Mouse (Mus musculus): ENCODE data around the gene Itpr1. TPM values are rescaled to one million over a fixed set of nuclear protein-coding genes. Genes with fewer than 3 reads are reported as not detected.

Gene Itpr1
- polyA plus RNA-seq, 1 experiment from 2014 or later, result 22.4 TPM

DNA sequence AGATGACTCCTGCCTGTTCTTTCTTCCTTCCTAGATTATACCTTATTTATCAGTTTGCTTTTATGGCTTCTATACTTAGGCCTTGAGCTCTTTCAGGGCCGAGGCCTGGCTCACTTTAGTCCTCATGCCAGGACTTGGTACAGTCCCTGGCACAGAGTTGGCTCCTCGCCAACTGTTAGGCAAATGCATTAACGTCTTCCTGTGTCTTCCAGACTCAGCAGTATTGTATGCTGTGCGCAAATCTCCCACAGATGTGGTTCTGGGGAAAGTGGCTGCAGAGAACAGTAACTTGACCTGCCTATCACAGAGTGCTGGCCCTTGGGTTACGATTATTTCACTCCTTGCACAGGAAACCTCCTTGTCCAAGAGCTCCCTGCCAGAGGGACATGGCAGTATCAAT is 27.9 kb downstream of the Itpr1 start:
- 52% methylated on average over 5 of the region's 5 CpGs for WGBS
- ATAC-seq (ENCODE audit: low FRiP score, low TSS enrichment), result no peak
- Histone ChIP-seq H3K4me2 (replicated peaks; ENCODE audit: low read depth, low read length) (no peak overlapping the region), H3K36me3 (ENCODE audit: control insufficient read depth, insufficient read depth, low read length) (no peaks in the 10 kb centered on the region; the same call in 1 of the 2 replicates), H3K4me3 (ENCODE audit: low read length) (no peak overlapping the region), H3K27me3 (ENCODE audit: control insufficient read depth, insufficient read depth, low read length) (no peaks in the 10 kb centered on the region), H3K9ac (ENCODE audit: low read depth, low read length) (no peak overlapping the region), H3K27ac (ENCODE audit: low read depth, low read length) (no peak overlapping the region), H3K4me1 (ENCODE audit: control insufficient read depth, insufficient read depth, low read length) (peaks cover 21% of the 10 kb centered on the region), H3K9me3 (ENCODE audit: control insufficient read depth, low read length) (no peaks in the 10 kb centered on the region)

DNA sequence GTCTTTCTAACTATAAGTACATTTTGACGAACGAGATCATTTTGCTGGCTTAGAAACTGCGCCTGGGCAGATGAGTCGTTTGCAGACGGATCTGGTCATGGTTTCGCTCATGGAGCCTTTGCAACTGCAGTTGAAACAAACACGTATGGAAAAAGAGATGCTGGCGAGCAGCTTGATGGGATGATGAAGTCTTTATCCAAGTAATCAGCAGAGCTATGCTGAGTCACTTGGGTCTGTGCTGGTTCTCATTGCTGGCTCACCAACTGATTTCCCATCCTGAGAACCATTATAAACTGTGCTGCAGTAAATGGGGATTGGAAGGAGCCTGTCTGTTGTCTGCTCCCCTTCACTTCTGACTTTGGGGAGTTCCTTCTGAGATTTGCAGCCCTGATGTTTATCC is 31.7 kb downstream of the Itpr1 start:
- 94% methylated on average over 8 of the region's 8 CpGs for WGBS
- Histone ChIP-seq H3K27me3 (ENCODE audit: control insufficient read depth, insufficient read depth, low read length) (no peaks in the 10 kb centered on the region), H3K9ac (ENCODE audit: low read depth, low read length) (no peak overlapping the region), H3K4me3 (ENCODE audit: low read length) (no peak overlapping the region), H3K36me3 (ENCODE audit: control insufficient read depth, insufficient read depth, low read length) (no peaks in the 10 kb centered on the region; the same call in 1 of the 2 replicates), H3K9me3 (ENCODE audit: control insufficient read depth, low read length) (no peaks in the 10 kb centered on the region), H3K4me1 (ENCODE audit: control insufficient read depth, insufficient read depth, low read length) (peaks cover 11% of the 10 kb centered on the region), H3K4me2 (replicated peaks; ENCODE audit: low read depth, low read length) (no peak overlapping the region), H3K27ac (ENCODE audit: low read depth, low read length) (no peak overlapping the region)
- no peak for ATAC-seq (ENCODE audit: low FRiP score, low TSS enrichment)

DNA sequence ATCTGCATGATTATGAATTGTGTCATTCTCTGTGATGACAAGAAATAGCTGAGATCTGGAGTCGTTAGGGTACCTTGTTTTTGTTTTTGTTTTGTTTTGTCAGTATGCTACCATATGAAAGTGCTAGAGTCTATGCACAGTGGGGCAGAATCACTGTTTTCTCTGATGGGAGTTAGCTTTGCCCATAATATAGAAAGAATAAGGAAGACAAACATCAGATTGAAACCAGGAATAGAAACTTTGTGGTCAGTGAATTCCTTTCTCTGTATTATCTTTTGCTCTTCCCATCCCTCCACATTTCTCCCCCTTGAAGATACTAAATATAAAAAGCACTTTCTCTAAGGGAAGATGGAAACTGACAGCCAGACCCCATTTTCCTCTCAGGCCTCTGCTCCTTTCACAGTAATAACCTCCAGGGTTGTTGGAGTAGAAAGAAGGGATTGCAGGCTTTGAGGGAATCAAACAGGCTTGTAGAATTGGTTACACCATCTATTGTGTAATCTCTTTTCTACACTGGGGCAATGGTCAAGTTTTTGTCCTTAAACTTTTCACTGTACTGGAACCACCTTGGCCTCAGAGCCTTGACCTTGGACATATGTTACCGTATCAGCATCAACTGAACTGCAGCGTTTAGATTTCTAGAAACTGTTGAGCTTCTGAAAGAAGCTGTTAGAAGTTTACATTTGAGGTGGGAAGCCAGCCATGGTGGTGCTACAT is 33.6 kb downstream of the Itpr1 start:
- H3K9ac ChIP-seq (ENCODE audit: low read depth, low read length), result no peak overlapping the region
- peaks cover 11% of the 10 kb centered on the region for H3K4me1 ChIP-seq (ENCODE audit: control insufficient read depth, insufficient read depth, low read length)
- no peak overlapping the region for H3K4me2 ChIP-seq (replicated peaks; ENCODE audit: low read depth, low read length)
- no peaks in the 10 kb centered on the region for H3K9me3 ChIP-seq (ENCODE audit: control insufficient read depth, low read length)
- WGBS, result 75% methylated on average over 3 of the region's 3 CpGs
- no peak for ATAC-seq (ENCODE audit: low FRiP score, low TSS enrichment)
- H3K27ac ChIP-seq (ENCODE audit: low read depth, low read length), result no peak overlapping the region
- no peaks in the 10 kb centered on the region for H3K27me3 ChIP-seq (ENCODE audit: control insufficient read depth, insufficient read depth, low read length)
- H3K4me3 ChIP-seq (ENCODE audit: low read length), result no peak overlapping the region
- no peaks in the 10 kb centered on the region; the same call in 1 of the 2 replicates for H3K36me3 ChIP-seq (ENCODE audit: control insufficient read depth, insufficient read depth, low read length)

DNA sequence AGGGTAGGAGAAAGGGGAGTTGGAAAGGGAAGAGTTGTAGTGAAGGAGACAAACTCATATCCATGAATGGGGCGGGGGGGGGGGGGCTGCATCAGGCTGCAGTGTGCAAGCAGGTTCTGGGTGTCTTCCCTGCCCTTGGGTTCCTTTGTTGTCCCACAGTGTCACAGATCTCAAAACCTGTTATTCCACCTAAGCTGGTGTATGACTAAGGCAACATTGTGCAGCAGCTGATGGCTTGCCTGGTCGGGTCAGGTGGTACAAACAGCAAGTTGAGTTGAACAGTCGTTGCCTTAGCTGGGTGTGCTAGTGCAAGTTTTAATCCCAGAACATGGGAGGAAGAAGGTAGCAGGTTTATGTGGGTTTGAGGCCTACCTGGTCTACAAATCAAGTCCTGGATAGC is 34.3 kb downstream of the Itpr1 start:
- H3K9ac ChIP-seq (ENCODE audit: low read depth, low read length), result no peak overlapping the region
- 60% methylated on average over 3 of the region's 3 CpGs for WGBS
- H3K27me3 ChIP-seq (ENCODE audit: control insufficient read depth, insufficient read depth, low read length), result no peaks in the 10 kb centered on the region
- H3K4me1 ChIP-seq (ENCODE audit: control insufficient read depth, insufficient read depth, low read length), result peaks cover 15% of the 10 kb centered on the region
- no peak for ATAC-seq (ENCODE audit: low FRiP score, low TSS enrichment)
- no peak overlapping the region for H3K4me3 ChIP-seq (ENCODE audit: low read length)
- no peaks in the 10 kb centered on the region for H3K36me3 ChIP-seq (ENCODE audit: control insufficient read depth, insufficient read depth, low read length)
- no peak overlapping the region for H3K27ac ChIP-seq (ENCODE audit: low read depth, low read length)
- H3K9me3 ChIP-seq (ENCODE audit: control insufficient read depth, low read length), result no peaks in the 10 kb centered on the region
- H3K4me2 ChIP-seq (replicated peaks; ENCODE audit: low read depth, low read length), result no peak overlapping the region

DNA sequence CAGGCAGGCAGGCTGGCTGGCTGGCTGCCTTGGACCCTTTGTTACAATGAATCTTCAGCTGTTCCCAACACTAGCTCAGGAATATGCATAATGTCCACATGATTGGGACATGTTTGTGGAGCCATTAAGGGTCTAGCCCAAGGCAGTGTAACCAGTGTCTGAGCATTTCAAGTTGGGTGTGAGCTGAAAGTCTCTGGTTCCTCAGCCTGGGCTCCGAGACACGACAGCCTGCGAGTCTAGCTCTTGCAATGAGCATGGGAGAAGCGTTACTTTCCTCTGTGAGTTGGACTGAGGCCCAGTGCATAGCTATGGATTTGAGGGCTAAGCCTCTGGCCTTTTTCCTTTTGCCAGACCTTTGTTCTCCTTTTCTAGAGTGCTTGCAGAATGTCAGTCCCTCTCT is 35.6 kb downstream of the Itpr1 start:
- no peaks in the 10 kb centered on the region for H3K36me3 ChIP-seq (ENCODE audit: control insufficient read depth, insufficient read depth, low read length)
- H3K4me1 ChIP-seq (ENCODE audit: control insufficient read depth, insufficient read depth, low read length), result peaks cover 16% of the 10 kb centered on the region
- WGBS, result 52% methylated on average over 4 of the region's 4 CpGs
- H3K9ac ChIP-seq (ENCODE audit: low read depth, low read length), result no peak overlapping the region
- ATAC-seq (ENCODE audit: low FRiP score, low TSS enrichment), result no peak; the same call in 1 of the 2 replicates
- no peak overlapping the region for H3K4me3 ChIP-seq (ENCODE audit: low read length)
- H3K9me3 ChIP-seq (ENCODE audit: control insufficient read depth, low read length), result no peaks in the 10 kb centered on the region
- H3K27ac ChIP-seq (ENCODE audit: low read depth, low read length), result peak overlapping the region; percentile 53; the same call in 1 of the 2 replicates
- H3K4me2 ChIP-seq (replicated peaks; ENCODE audit: low read depth, low read length), result no peak overlapping the region
- H3K27me3 ChIP-seq (ENCODE audit: control insufficient read depth, insufficient read depth, low read length), result no peaks in the 10 kb centered on the region

DNA sequence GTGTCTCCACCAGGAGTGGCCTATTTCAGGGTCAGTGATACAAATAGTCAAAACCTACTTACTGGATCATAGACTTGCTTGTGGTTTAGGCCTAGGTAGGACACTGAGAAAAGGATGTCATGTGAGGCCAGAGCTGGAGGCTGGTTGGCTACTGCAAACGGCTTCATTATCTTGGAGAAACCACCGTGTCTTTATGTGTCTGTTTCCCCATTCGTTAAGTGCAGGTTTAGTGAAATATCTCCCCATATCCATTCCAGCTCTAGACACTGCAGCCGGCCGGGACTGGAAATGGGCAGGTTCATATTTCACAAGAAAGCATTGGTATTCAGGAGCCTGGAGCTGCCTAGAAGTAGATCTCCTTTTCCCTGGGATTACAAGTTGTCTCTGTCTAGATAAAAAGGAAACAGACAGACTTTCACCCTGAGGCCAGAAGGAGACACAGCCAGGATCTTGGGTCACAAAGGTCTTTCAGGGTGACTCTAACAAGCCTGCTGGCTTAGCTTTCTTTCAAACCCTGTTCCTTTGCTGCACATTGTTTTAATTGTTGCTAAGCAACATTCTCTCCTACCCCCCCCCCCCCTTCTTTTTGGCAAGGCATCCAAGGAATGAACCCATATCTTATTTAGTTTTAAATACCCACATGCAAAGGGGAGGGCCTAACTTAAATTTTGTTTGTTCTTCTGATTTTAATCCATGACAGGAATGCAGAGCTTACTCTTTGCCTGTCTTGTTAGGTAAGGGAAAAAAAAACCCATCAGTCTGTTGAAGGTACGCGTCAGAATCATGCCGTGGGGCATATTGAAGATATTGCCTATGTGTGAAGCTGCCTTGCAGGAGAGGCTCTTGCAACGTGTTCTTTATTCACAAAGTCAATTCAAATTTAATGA is 36.4 kb downstream of the Itpr1 start:
- peak overlapping the region; percentile 53 for H3K27ac ChIP-seq (ENCODE audit: low read depth, low read length)
- H3K36me3 ChIP-seq (ENCODE audit: control insufficient read depth, insufficient read depth, low read length), result no peaks in the 10 kb centered on the region
- H3K4me2 ChIP-seq (replicated peaks; ENCODE audit: low read depth, low read length), result no peak overlapping the region
- H3K9ac ChIP-seq (ENCODE audit: low read depth, low read length), result no peak overlapping the region
- 43% methylated on average over 9 of the region's 9 CpGs for WGBS
- no peak overlapping the region for H3K4me3 ChIP-seq (ENCODE audit: low read length)
- peak; percentile 59; the same call in 1 of the 2 replicates for ATAC-seq (ENCODE audit: low FRiP score, low TSS enrichment)
- peaks cover 16% of the 10 kb centered on the region for H3K4me1 ChIP-seq (ENCODE audit: control insufficient read depth, insufficient read depth, low read length)
- H3K27me3 ChIP-seq (ENCODE audit: control insufficient read depth, insufficient read depth, low read length), result no peaks in the 10 kb centered on the region
- H3K9me3 ChIP-seq (ENCODE audit: control insufficient read depth, low read length), result no peaks in the 10 kb centered on the region

DNA sequence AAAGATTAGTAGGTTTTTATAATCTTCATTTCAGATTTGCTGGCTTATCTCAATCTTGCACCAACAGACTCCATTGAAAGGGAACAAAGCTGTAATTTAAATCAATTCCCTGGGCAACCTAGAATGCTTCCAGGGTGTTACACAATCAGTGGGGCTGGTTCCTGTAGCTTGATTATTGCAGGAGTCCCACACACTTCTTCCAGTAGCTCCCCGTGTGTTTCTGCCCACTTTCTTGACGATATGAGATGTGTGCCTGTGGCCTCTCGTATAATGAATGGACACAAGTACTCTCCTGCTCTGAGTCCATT is 37.0 kb downstream of the Itpr1 start:
- no peak for ATAC-seq (ENCODE audit: low FRiP score, low TSS enrichment)
- Histone ChIP-seq H3K9me3 (ENCODE audit: control insufficient read depth, low read length) (no peaks in the 10 kb centered on the region), H3K27me3 (ENCODE audit: control insufficient read depth, insufficient read depth, low read length) (no peaks in the 10 kb centered on the region), H3K27ac (ENCODE audit: low read depth, low read length) (no peak overlapping the region), H3K9ac (ENCODE audit: low read depth, low read length) (no peak overlapping the region), H3K36me3 (ENCODE audit: control insufficient read depth, insufficient read depth, low read length) (no peaks in the 10 kb centered on the region), H3K4me2 (replicated peaks; ENCODE audit: low read depth, low read length) (no peak overlapping the region), H3K4me1 (ENCODE audit: control insufficient read depth, insufficient read depth, low read length) (peaks cover 22% of the 10 kb centered on the region), H3K4me3 (ENCODE audit: low read length) (no peak overlapping the region)
- 86% methylated on average over 3 of the region's 3 CpGs for WGBS

DNA sequence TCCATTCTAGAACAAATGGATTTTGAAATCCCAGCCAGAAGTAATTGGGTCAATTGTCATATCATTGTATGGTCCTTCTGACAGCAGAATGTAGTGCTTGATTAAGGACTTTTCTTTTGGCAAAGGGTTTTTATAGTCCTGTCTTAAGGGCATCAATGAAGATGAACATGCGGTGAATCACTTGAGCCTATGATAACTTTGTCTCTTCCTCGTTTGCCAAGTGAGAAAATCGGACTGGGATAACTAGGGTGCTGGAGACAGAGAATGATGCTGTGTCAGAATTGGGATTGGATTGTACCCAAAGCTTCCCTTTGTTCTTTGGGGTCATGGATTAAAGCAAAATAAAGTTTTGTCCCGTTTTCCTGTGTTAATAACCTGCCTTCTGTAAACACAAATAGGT is 37.5 kb downstream of the Itpr1 start:
- H3K27ac ChIP-seq (ENCODE audit: low read depth, low read length), result no peak overlapping the region
- no peaks in the 10 kb centered on the region for H3K9me3 ChIP-seq (ENCODE audit: control insufficient read depth, low read length)
- H3K27me3 ChIP-seq (ENCODE audit: control insufficient read depth, insufficient read depth, low read length), result no peaks in the 10 kb centered on the region
- H3K9ac ChIP-seq (ENCODE audit: low read depth, low read length), result no peak overlapping the region
- no peak overlapping the region for H3K4me2 ChIP-seq (replicated peaks; ENCODE audit: low read depth, low read length)
- H3K4me3 ChIP-seq (ENCODE audit: low read length), result no peak overlapping the region
- H3K36me3 ChIP-seq (ENCODE audit: control insufficient read depth, insufficient read depth, low read length), result no peaks in the 10 kb centered on the region
- ATAC-seq (ENCODE audit: low FRiP score, low TSS enrichment), result no peak
- 88% methylated on average over 4 of the region's 4 CpGs for WGBS
- peaks cover 27% of the 10 kb centered on the region for H3K4me1 ChIP-seq (ENCODE audit: control insufficient read depth, insufficient read depth, low read length)
